Mouse (Mus musculus) myocyte (in vitro differentiated cells): Measurements from ENCODE around the gene Abcc2.

ENCODE experiments used
- E2F4 ChIP-seq: IDR thresholded peaks from one replicate; pipeline ENCODE4 v1.6.1; 2011; ENCODE audit warnings: mild to moderate bottlenecking, control low read depth, moderate library complexity; ENCODE audit not compliant: insufficient read depth
- MAX ChIP-seq: IDR thresholded peaks from one replicate; pipeline ENCODE4 v1.6.1; 2011; ENCODE audit warnings: low read depth, mild to moderate bottlenecking, control low read depth
- MYOG ChIP-seq, 3 experiments: IDR thresholded peaks; one replicate each; pipeline ENCODE4 v1.6.1; 2011; ENCODE audit warnings: control low read depth in 2 of 3, low read depth in 2 of 3, mild to moderate bottlenecking in 2 of 3; ENCODE audit not compliant: insufficient read length in 2 of 3, control insufficient read depth in 1 of 3, insufficient read depth in 1 of 3
- POLR2A ChIP-seq: IDR thresholded peaks from one replicate; pipeline ENCODE4 v1.6.1; 2011; ENCODE audit warnings: low read depth, mild to moderate bottlenecking, control low read depth, moderate library complexity; ENCODE audit not compliant: insufficient read length
- REST ChIP-seq: IDR thresholded peaks from one replicate; pipeline ENCODE4 v1.6.1; 2011; ENCODE audit warnings: mild to moderate bottlenecking, control low read depth, moderate library complexity; ENCODE audit not compliant: insufficient read depth, insufficient read length
- USF1 ChIP-seq: IDR thresholded peaks from one replicate; pipeline ENCODE4 v1.6.1; 2011; ENCODE audit warnings: low read depth, mild to moderate bottlenecking, control low read depth, moderate library complexity

DNA sequence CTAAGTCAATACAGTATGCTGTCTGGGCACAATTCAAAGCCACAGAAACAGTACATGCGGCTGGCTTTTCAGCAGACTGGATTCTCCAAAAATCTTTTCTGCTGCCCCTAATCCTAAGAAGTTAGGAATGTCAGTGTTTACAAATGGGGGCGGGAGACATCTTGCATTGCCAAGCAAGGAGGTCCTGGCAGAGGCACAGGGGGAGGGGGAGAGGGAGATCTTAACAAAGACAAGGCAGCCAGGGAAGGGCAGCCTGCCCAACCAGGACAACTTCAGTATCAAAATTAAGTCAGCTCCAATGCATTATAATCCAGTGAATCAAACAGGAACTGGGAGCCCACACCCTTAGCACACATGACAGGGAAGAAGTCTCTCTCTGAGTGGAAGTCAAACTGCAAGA, 94.0 kb downstream of the Abcc2 start:
- no peak for TF ChIP-seq POLR2A
- no peak for TF ChIP-seq REST
- no peak for TF ChIP-seq E2F4
- no peak for TF ChIP-seq USF1
- no peak for TF ChIP-seq MYOG (IDR thresholded peaks at IDR 0.05; ENCODE audit: control insufficient read depth in 1 of 3, insufficient read depth in 1 of 3, insufficient read length in 2 of 3, low read depth in 2 of 3)
- no peak for TF ChIP-seq MAX
